ENCODE assay signal across 25 mouse cellular contexts in the genomic region with DNA sequence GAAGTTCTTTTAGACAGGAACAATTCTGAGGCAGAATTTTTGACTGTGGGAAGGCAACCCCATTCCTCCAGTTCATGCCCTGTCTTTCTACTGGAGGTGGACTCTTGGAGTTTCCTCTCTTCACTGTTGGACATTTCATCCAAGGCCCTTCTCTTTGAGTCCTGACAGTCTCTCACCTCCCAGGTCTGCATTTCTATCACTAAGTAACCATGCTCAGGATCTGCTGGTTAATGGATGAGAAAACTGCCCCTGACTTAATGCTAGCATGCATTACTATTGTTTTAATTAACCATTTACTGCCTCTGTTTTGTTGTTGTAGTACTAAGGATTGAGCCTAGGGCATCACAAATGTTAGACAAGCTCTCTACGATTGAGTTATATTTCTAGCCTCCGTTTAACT.
DNase-seq lines count a peak whose midpoint lies in the region; ATAC-seq lines count a peak whose summit lies in the region.
"Had no signal": no experiment of that assay in that cellular context is flagged by ENCODE, and none has a peak within 500 bp of the region (broad histone marks: within the 10 kb centered on the region; RNA-seq: fewer than 3 reads in every experiment).

No protein-coding gene starts in this region.

- peak; percentile 17 for DNase-seq in kidney, adult 11 months
- DNase-seq in kidney, postnatal 14 days = no peak
- DNase-seq in kidney, adult 8-10 months = peak; percentile 20 to 39
- no peak for DNase-seq in kidney, postnatal 10 days
- DNase-seq in midbrain, embryonic 11.5 days (ENCODE audit: low spot score, missing footprints) = peak; percentile 14
- DNase-seq: adrenal gland, adult 8-10 months; adrenal gland, postnatal 14 days; adrenal gland, postnatal 36 days; B cell, adult 2 months; cerebellum, adult 11-12 months; cerebellum, adult 2 months; cerebellum, adult 9-10 months; cerebellum, postnatal 10 days; cerebellum, postnatal 25 days had no signal

- 92% methylated on average over 2 of the region's 2 CpGs for WGBS in kidney, embryonic 14.5 days
- 90% methylated on average over 2 of the region's 2 CpGs for WGBS in kidney, embryonic 15.5 days
- 96% methylated on average over 2 of the region's 2 CpGs for WGBS in midbrain, embryonic 11.5 days
- WGBS in midbrain, embryonic 15.5 days = 96% methylated on average over 2 of the region's 2 CpGs

- H3K9ac ChIP-seq in kidney, embryonic 14.5 days (ENCODE audit: low read depth, low read length) = no peak overlapping the region
- no peak overlapping the region for H3K9ac ChIP-seq in kidney, embryonic 15.5 days
- no peak overlapping the region for H3K9ac ChIP-seq in midbrain, embryonic 11.5 days (ENCODE audit: low read length)
- H3K9ac ChIP-seq in midbrain, embryonic 15.5 days = no peak overlapping the region
- H3K9ac ChIP-seq: embryonic facial prominence, embryonic 12.5 days; forebrain, embryonic 13.5 days had no signal

- H3K27me3 ChIP-seq in kidney, embryonic 14.5 days (ENCODE audit: control insufficient read depth, insufficient read depth, low read length) = no peaks in the 10 kb centered on the region
- no peaks in the 10 kb centered on the region for H3K27me3 ChIP-seq in kidney, embryonic 15.5 days
- no peaks in the 10 kb centered on the region for H3K27me3 ChIP-seq in midbrain, embryonic 11.5 days (ENCODE audit: control insufficient read depth, insufficient read depth, low read length)
- H3K27me3 ChIP-seq in midbrain, embryonic 15.5 days (replicated peaks) = no peaks in the 10 kb centered on the region
- H3K27me3 ChIP-seq: CH12.LX; embryonic facial prominence, embryonic 12.5 days; forebrain, embryonic 13.5 days; Patski had no signal

- no peak overlapping the region for H3K27ac ChIP-seq in kidney, embryonic 14.5 days (ENCODE audit: low read depth, low read length)
- H3K27ac ChIP-seq in kidney, embryonic 15.5 days = peak overlapping the region; percentile 52; the same call in 1 of the 2 replicates
- H3K27ac ChIP-seq in midbrain, embryonic 11.5 days (ENCODE audit: low read depth, low read length) = no peak overlapping the region
- no peak overlapping the region for H3K27ac ChIP-seq in midbrain, embryonic 15.5 days
- H3K27ac ChIP-seq: embryonic facial prominence, embryonic 10.5 days; embryonic facial prominence, embryonic 12.5 days; forebrain, embryonic 13.5 days had no signal

- no peaks in the 10 kb centered on the region for H3K4me1 ChIP-seq in kidney, embryonic 14.5 days (ENCODE audit: control insufficient read depth, insufficient read depth, low read length)
- H3K4me1 ChIP-seq in kidney, embryonic 15.5 days = peaks cover 20% of the 10 kb centered on the region
- H3K4me1 ChIP-seq in midbrain, embryonic 11.5 days (ENCODE audit: control insufficient read depth, insufficient read depth, low read length) = peaks cover 11% of the 10 kb centered on the region
- H3K4me1 ChIP-seq in midbrain, embryonic 15.5 days = peaks cover 16% of the 10 kb centered on the region

- no peak overlapping the region for H3K4me3 ChIP-seq in kidney, embryonic 14.5 days (ENCODE audit: low read length)
- H3K4me3 ChIP-seq in kidney, embryonic 15.5 days (replicated peaks) = no peak overlapping the region
- no peak overlapping the region for H3K4me3 ChIP-seq in midbrain, embryonic 11.5 days (ENCODE audit: low read depth, low read length)
- no peak overlapping the region for H3K4me3 ChIP-seq in midbrain, embryonic 15.5 days
- H3K4me3 ChIP-seq: embryonic facial prominence, embryonic 10.5 days; embryonic facial prominence, embryonic 12.5 days; forebrain, embryonic 13.5 days had no signal

- no peaks in the 10 kb centered on the region for H3K36me3 ChIP-seq in kidney, embryonic 14.5 days (ENCODE audit: control insufficient read depth, insufficient read depth, low read length)
- H3K36me3 ChIP-seq in kidney, embryonic 15.5 days = no peaks in the 10 kb centered on the region
- no peaks in the 10 kb centered on the region for H3K36me3 ChIP-seq in midbrain, embryonic 11.5 days (ENCODE audit: control insufficient read depth, insufficient read depth, low read length)
- H3K36me3 ChIP-seq in midbrain, embryonic 15.5 days (replicated peaks) = no peaks in the 10 kb centered on the region
- H3K36me3 ChIP-seq: embryonic facial prominence, embryonic 10.5 days; embryonic facial prominence, embryonic 12.5 days had no signal

- H3K4me2 ChIP-seq in kidney, embryonic 14.5 days (replicated peaks; ENCODE audit: low read depth, low read length) = no peak overlapping the region
- no peak overlapping the region for H3K4me2 ChIP-seq in kidney, embryonic 15.5 days
- no peak overlapping the region for H3K4me2 ChIP-seq in midbrain, embryonic 11.5 days
- H3K4me2 ChIP-seq in midbrain, embryonic 15.5 days = no peak overlapping the region
- H3K4me2 ChIP-seq: embryonic facial prominence, embryonic 12.5 days; forebrain, embryonic 13.5 days had no signal

- no peak for ATAC-seq in kidney, embryonic 14.5 days (ENCODE audit: low FRiP score, low TSS enrichment)
- ATAC-seq in kidney, embryonic 15.5 days (replicated peaks; ENCODE audit: low FRiP score) = 0 out of 2 replicates have a peak, but pooled peaks have one; percentile 36
- ATAC-seq in midbrain, embryonic 11.5 days (ENCODE audit: low FRiP score) = no peak
- no peak for ATAC-seq in midbrain, embryonic 15.5 days (replicated peaks)
- ATAC-seq: activated CD4-positive, CD25-positive, alpha-beta regulatory T cell, adult 4 months; CD4-positive, CD25-positive, alpha-beta regulatory T cell, adult 4 months; forebrain, embryonic 13.5 days; Patski had no signal

- no peaks in the 10 kb centered on the region for H3K9me3 ChIP-seq in kidney, embryonic 14.5 days (ENCODE audit: control insufficient read depth, low read length)
- H3K9me3 ChIP-seq in kidney, embryonic 15.5 days (replicated peaks) = no peaks in the 10 kb centered on the region
- no peaks in the 10 kb centered on the region for H3K9me3 ChIP-seq in midbrain, embryonic 11.5 days (ENCODE audit: control insufficient read depth, low read length)
- H3K9me3 ChIP-seq in midbrain, embryonic 15.5 days = no peaks in the 10 kb centered on the region
- H3K9me3 ChIP-seq: embryonic facial prominence, embryonic 10.5 days; embryonic facial prominence, embryonic 12.5 days; forebrain, embryonic 13.5 days; G1E had no signal

Comparison
In these comparisons a context has a peak if more than half of its experiments do, and no peak if none do; other contexts are left out.
1. DNase-seq: peak in kidney, adult 11 months (single experiment), kidney, adult 8-10 months (2 of 2) and midbrain, embryonic 11.5 days (single experiment); none in kidney, postnatal 14 days (single experiment) and kidney, postnatal 10 days (single experiment).